Mouse (Mus musculus) hindbrain, embryonic 16.5 days (tissue): Measurements from ENCODE around the gene Rnf180. TPM values are rescaled to one million over a fixed set of nuclear protein-coding genes. Genes with fewer than 3 reads are reported as not detected.

Source experiments
- ATAC-seq: fragments of 200-750 bp; cut with Nextera tagmentation; 2 replicates; pipeline ENCODE4 v1.8.0; 2017; ENCODE audit warnings: moderate TSS enrichment, moderate library complexity
- H3K27ac ChIP-seq: fragments of 300-500 bp; sonication (generic); 2 replicates; pipeline ENCODE4 v1.5.1; 2014; ENCODE audit warnings: low read depth, mild to moderate bottlenecking, control low read depth, low read length, moderate library complexity
- H3K27me3 ChIP-seq: fragments of 300-500 bp; sonication (generic); replicated peaks from 2 replicates; pipeline ENCODE4 v1.6.1; 2014; ENCODE audit warnings: low read length; ENCODE audit not compliant: control insufficient read depth, insufficient read depth
- H3K36me3 ChIP-seq: fragments of 300-500 bp; sonication (generic); 2 replicates; pipeline ENCODE4 v1.6.1; 2014; ENCODE audit warnings: mild to moderate bottlenecking, low read length, moderate library complexity, mixed read lengths; ENCODE audit not compliant: control insufficient read depth, insufficient read depth
- H3K4me1 ChIP-seq: fragments of 300-500 bp; sonication (generic); 2 replicates; pipeline ENCODE4 v1.6.1; 2014; ENCODE audit warnings: low read depth, low read length; ENCODE audit not compliant: control insufficient read depth, insufficient read depth
- H3K4me2 ChIP-seq: fragments of 300-500 bp; sonication (generic); 2 replicates; pipeline ENCODE4 v1.6.1; 2014; ENCODE audit warnings: mild to moderate bottlenecking, low read length, control low read depth, moderate library complexity
- H3K4me3 ChIP-seq: fragments of 300-500 bp; sonication (generic); 2 replicates; pipeline ENCODE4 v1.5.1; 2014; ENCODE audit warnings: mild to moderate bottlenecking, low read length, control low read depth, moderate library complexity
- H3K9ac ChIP-seq: fragments of 300-500 bp; sonication (generic); 2 replicates; pipeline ENCODE4 v1.6.1; 2014; ENCODE audit warnings: low read depth, mild to moderate bottlenecking, control low read depth, low read length, moderate library complexity
- H3K9me3 ChIP-seq: fragments of 300-500 bp; sonication (generic); 2 replicates; pipeline ENCODE4 v1.6.1; 2014; ENCODE audit warnings: mild to moderate bottlenecking, low read length, moderate library complexity; ENCODE audit not compliant: control insufficient read depth
- WGBS: fragments of 180-500 bp; shearing (Covaris S2); extraction: QIAGEN DNeasy Blood & Tissue Kit; methylation state at CpG from one replicate; pipeline ENCODE4 v1.1.7; 2014; 5-methylcytosine and 5-hydroxymethylcytosine counted together
- polyA plus RNA-seq: library from polyadenylated mRNA; unstranded; fragments of >200 nt; fragmentation: Nextera tagmentation; extraction: Ambion mirVana; gene quantifications from 2 replicates; pipeline ENCODE4 v1.2.1, GENCODE M21; 2015

The Rnf180 gene
- polyA plus RNA-seq, 1 experiment from 2014 or later: 42.0 TPM

GRCm38 (mm10) chr13:105224048-105224447 is 70.6 kb downstream of the Rnf180 start:
- Histone ChIP-seq H3K27me3 (no peaks in the 10 kb centered on the region), H3K27ac (no peak overlapping the region), H3K4me3 (no peak overlapping the region), H3K4me2 (no peak overlapping the region), H3K4me1 (peaks cover 4% of the 10 kb centered on the region; the same call in 1 of the 2 replicates), H3K36me3 (no peaks in the 10 kb centered on the region), H3K9me3 (no peaks in the 10 kb centered on the region), H3K9ac (no peak overlapping the region)
- ATAC-seq: no peak
- 49% methylated on average over 10 of the region's 10 CpGs for WGBS

GRCm38 (mm10) chr13:105223147-105223546 is 71.5 kb downstream of the Rnf180 start:
- peak; percentile 72 for ATAC-seq
- Histone ChIP-seq H3K36me3 (no peaks in the 10 kb centered on the region), H3K9me3 (no peaks in the 10 kb centered on the region), H3K4me1 (peaks cover 4% of the 10 kb centered on the region; the same call in 1 of the 2 replicates), H3K4me3 (no peak overlapping the region), H3K4me2 (no peak overlapping the region), H3K27me3 (no peaks in the 10 kb centered on the region), H3K9ac (no peak overlapping the region), H3K27ac (no peak overlapping the region)
- WGBS: 72% methylated on average over 3 of the region's 3 CpGs

GRCm38 (mm10) chr13:105222016-105222725 is 72.4 kb downstream of the Rnf180 start:
- ATAC-seq: 0 out of 2 replicates have a peak, but pooled peaks have one; percentile 55
- 93% methylated on average over 5 of the region's 5 CpGs for WGBS

GRCm38 (mm10) chr13:105210746-105211145 is 83.9 kb downstream of the Rnf180 start:
- Histone ChIP-seq H3K9ac (no peak overlapping the region), H3K9me3 (no peaks in the 10 kb centered on the region)
- WGBS: 90% methylated on average over 3 of the region's 3 CpGs

More at GRCm38 (mm10) chr13:105222016-105222725, 72.4 kb downstream of the Rnf180 start:
- peaks cover 4% of the 10 kb centered on the region; the same call in 1 of the 2 replicates for H3K4me1 ChIP-seq
- H3K9ac ChIP-seq: no peak overlapping the region
- H3K27ac ChIP-seq: no peak overlapping the region
- no peak overlapping the region for H3K4me3 ChIP-seq
- no peaks in the 10 kb centered on the region for H3K36me3 ChIP-seq
- no peaks in the 10 kb centered on the region for H3K27me3 ChIP-seq
- no peaks in the 10 kb centered on the region for H3K9me3 ChIP-seq
- no peak overlapping the region for H3K4me2 ChIP-seq

GRCm38 (mm10) chr13:105203851-105204250 is 90.8 kb downstream of the Rnf180 start:
- H3K36me3 ChIP-seq: no peaks in the 10 kb centered on the region
- H3K4me3 ChIP-seq: no peak overlapping the region
- 88% methylated on average over 3 of the region's 3 CpGs for WGBS

More at GRCm38 (mm10) chr13:105210746-105211145, 83.9 kb downstream of the Rnf180 start:
- H3K27me3 ChIP-seq: no peaks in the 10 kb centered on the region
- H3K4me1 ChIP-seq: no peaks in the 10 kb centered on the region
- no peak overlapping the region for H3K27ac ChIP-seq
- H3K4me2 ChIP-seq: no peak overlapping the region
- ATAC-seq: no peak
- H3K4me3 ChIP-seq: no peak overlapping the region
- H3K36me3 ChIP-seq: no peaks in the 10 kb centered on the region

GRCm38 (mm10) chr13:105198658-105199057 is 96.0 kb downstream of the Rnf180 start:
- H3K9me3 ChIP-seq: no peaks in the 10 kb centered on the region
- H3K9ac ChIP-seq: no peak overlapping the region
- 77% methylated on average over 3 of the region's 3 CpGs for WGBS
- no peaks in the 10 kb centered on the region for H3K4me1 ChIP-seq
- no peak for ATAC-seq
- no peak overlapping the region for H3K4me3 ChIP-seq
- no peaks in the 10 kb centered on the region for H3K27me3 ChIP-seq
- no peak overlapping the region for H3K4me2 ChIP-seq
- no peaks in the 10 kb centered on the region for H3K36me3 ChIP-seq
- H3K27ac ChIP-seq: no peak overlapping the region

More at GRCm38 (mm10) chr13:105203851-105204250, 90.8 kb downstream of the Rnf180 start:
- no peaks in the 10 kb centered on the region for H3K9me3 ChIP-seq
- no peak overlapping the region for H3K4me2 ChIP-seq
- no peaks in the 10 kb centered on the region for H3K4me1 ChIP-seq
- no peak overlapping the region for H3K9ac ChIP-seq
- no peak for ATAC-seq
- no peak overlapping the region for H3K27ac ChIP-seq
- H3K27me3 ChIP-seq: no peaks in the 10 kb centered on the region

- WGBS: 40% methylated on average over 3 of the region's 3 CpGs
- Histone ChIP-seq H3K9me3 (no peaks in the 10 kb centered on the region), H3K36me3 (no peaks in the 10 kb centered on the region), H3K27me3 (no peaks in the 10 kb centered on the region), H3K4me2 (no peak overlapping the region), H3K4me1 (no peaks in the 10 kb centered on the region; the same call in 1 of the 2 replicates), H3K4me3 (no peak overlapping the region), H3K9ac (no peak overlapping the region), H3K27ac (no peak overlapping the region)
- ATAC-seq: no peak
Measured at GRCm38 (mm10) chr13:105198028-105198427, 96.6 kb downstream of the Rnf180 start.

- no peaks in the 10 kb centered on the region for H3K9me3 ChIP-seq
- no peak; the same call in 1 of the 2 replicates for ATAC-seq
- H3K36me3 ChIP-seq: no peaks in the 10 kb centered on the region
- H3K27ac ChIP-seq: no peak overlapping the region
- H3K4me3 ChIP-seq: no peak overlapping the region
- H3K4me2 ChIP-seq: no peak overlapping the region
- H3K27me3 ChIP-seq: no peaks in the 10 kb centered on the region
- H3K4me1 ChIP-seq: no peaks in the 10 kb centered on the region; the same call in 1 of the 2 replicates
- H3K9ac ChIP-seq: no peak overlapping the region
- 72% methylated on average over 7 of the region's 7 CpGs for WGBS
Measured at GRCm38 (mm10) chr13:105193583-105193982, 101.0 kb downstream of the Rnf180 start.

GRCm38 (mm10) chr13:105188730-105189129 is 105.9 kb downstream of the Rnf180 start:
- no peaks in the 10 kb centered on the region; the same call in 1 of the 2 replicates for H3K4me1 ChIP-seq
- no peak overlapping the region for H3K4me3 ChIP-seq
- WGBS: 90% methylated on average over 7 of the region's 7 CpGs
- no peak overlapping the region for H3K4me2 ChIP-seq
- no peaks in the 10 kb centered on the region for H3K27me3 ChIP-seq
- H3K36me3 ChIP-seq: no peaks in the 10 kb centered on the region
- H3K9ac ChIP-seq: no peak overlapping the region
- no peak overlapping the region for H3K27ac ChIP-seq
- ATAC-seq: no peak
- H3K9me3 ChIP-seq: no peaks in the 10 kb centered on the region
